Mouse (Mus musculus): ENCODE measurements around the gene Tmem167. TPM values are rescaled to one million over a fixed set of nuclear protein-coding genes. Genes with fewer than 3 reads are reported as not detected.

The Tmem167 gene
- polyA plus RNA-seq, 1 experiment from 2014 or later, result 48.7 TPM

DNA sequence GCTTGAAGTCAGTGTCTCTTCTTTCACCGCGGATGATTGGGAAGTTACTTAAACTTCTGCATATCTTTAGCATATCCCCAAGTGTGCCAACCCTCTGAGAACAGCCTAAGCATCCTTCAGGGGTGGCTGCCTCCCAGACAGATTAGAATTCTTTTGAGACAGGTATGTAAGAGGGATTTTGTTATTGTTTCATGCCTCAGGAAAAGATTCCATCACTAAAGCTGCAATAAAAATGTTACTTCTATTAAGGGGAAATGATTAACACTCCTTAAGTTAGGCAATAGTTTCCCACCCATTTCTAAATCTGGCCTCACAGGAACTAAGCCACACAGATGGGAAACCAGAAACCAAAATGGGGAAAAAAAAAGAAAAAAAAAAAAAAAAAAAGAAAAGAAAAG is 81.9 kb downstream of the Tmem167 start:
- Histone ChIP-seq H3K4me3 (ENCODE audit: low read depth, low read length) (no peak overlapping the region), H3K9me3 (ENCODE audit: control insufficient read depth, low read length) (no peaks in the 10 kb centered on the region), H3K27me3 (ENCODE audit: control insufficient read depth, insufficient read depth, low read length) (no peaks in the 10 kb centered on the region), H3K4me1 (replicated peaks; ENCODE audit: control insufficient read depth, insufficient read depth) (no peaks in the 10 kb centered on the region), H3K9ac (ENCODE audit: low read length) (no peak overlapping the region), H3K36me3 (ENCODE audit: control insufficient read depth, insufficient read depth, low read length) (no peaks in the 10 kb centered on the region), H3K4me2 (replicated peaks; ENCODE audit: low read depth) (no peak overlapping the region), H3K27ac (replicated peaks) (no peak overlapping the region)
- TF ChIP-seq EP300 (optimal IDR thresholded peaks at IDR 0.05) (no peak), CTCF (IDR thresholded peaks at IDR 0.05; ENCODE audit: low read depth) (no peak)
- 27% methylated on average over 2 of the region's 2 CpGs for WGBS
- ATAC-seq (ENCODE audit: low FRiP score, low TSS enrichment), result no peak
- DNase-seq (ENCODE audit: low spot score), result no peak

DNA sequence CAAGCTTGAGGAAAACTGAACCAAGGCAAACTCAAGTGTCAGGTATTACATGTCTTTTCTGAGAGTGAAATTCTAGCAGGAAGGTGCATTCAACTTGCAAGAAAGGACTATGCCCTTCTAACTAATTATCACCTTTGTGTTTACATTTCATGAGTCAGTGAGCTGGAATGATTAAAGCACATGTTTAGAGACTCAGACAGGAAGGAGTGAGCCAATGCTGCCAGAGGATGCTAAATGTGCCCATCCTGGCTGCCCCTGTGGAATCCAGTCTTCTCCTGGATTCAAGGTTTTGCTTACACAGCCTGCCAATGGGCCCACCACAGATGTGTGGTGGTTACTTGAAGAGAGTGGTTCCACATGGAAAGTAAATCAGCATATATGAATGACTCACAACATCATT is 82.5 kb downstream of the Tmem167 start:
- Histone ChIP-seq H3K9ac (ENCODE audit: low read length) (no peak overlapping the region), H3K9me3 (ENCODE audit: control insufficient read depth, low read length) (no peaks in the 10 kb centered on the region), H3K4me3 (ENCODE audit: low read depth, low read length) (no peak overlapping the region), H3K4me1 (replicated peaks; ENCODE audit: control insufficient read depth, insufficient read depth) (no peaks in the 10 kb centered on the region), H3K27me3 (ENCODE audit: control insufficient read depth, insufficient read depth, low read length) (no peaks in the 10 kb centered on the region), H3K36me3 (ENCODE audit: control insufficient read depth, insufficient read depth, low read length) (no peaks in the 10 kb centered on the region), H3K27ac (replicated peaks) (no peak overlapping the region), H3K4me2 (replicated peaks; ENCODE audit: low read depth) (no peak overlapping the region)
- no peak for TF ChIP-seq CTCF (IDR thresholded peaks at IDR 0.05; ENCODE audit: low read depth)
- TF ChIP-seq EP300 (optimal IDR thresholded peaks at IDR 0.05), result no peak
- DNase-seq (ENCODE audit: low spot score) (no peak), ATAC-seq (ENCODE audit: low FRiP score, low TSS enrichment) (peak; percentile 60; the same call in 1 of the 2 replicates)

DNA sequence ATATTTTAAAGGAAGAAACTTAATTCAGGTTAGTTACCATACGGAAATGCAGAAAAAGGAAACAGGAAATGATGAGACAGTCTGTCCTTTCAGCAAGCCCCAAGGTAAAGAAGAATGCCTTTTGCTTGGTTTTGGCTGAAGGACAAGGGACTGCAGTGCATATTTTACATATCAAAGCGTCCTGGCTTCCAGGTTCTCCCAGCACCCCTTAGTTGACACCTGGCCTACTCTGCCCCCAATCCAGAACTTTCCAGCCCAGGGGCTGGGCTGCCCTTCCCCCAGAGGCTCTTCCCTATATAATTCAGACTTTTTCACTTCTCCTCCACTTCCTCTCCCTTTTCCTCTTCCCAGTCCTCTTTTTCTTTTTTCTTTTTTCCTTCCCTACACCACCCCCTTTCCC is 86.7 kb downstream of the Tmem167 start:
- WGBS, result 73% methylated on average over 2 of the region's 2 CpGs
- Histone ChIP-seq H3K9ac (ENCODE audit: low read length) (no peak overlapping the region), H3K36me3 (ENCODE audit: control insufficient read depth, insufficient read depth, low read length) (no peaks in the 10 kb centered on the region), H3K27ac (replicated peaks) (no peak overlapping the region), H3K4me2 (replicated peaks; ENCODE audit: low read depth) (no peak overlapping the region), H3K27me3 (ENCODE audit: control insufficient read depth, insufficient read depth, low read length) (no peaks in the 10 kb centered on the region), H3K4me3 (ENCODE audit: low read depth, low read length) (no peak overlapping the region), H3K9me3 (ENCODE audit: control insufficient read depth, low read length) (no peaks in the 10 kb centered on the region), H3K4me1 (replicated peaks; ENCODE audit: control insufficient read depth, insufficient read depth) (no peaks in the 10 kb centered on the region)
- ATAC-seq (ENCODE audit: low FRiP score, low TSS enrichment) (no peak), DNase-seq (ENCODE audit: low spot score) (no peak)
- TF ChIP-seq EP300 (optimal IDR thresholded peaks at IDR 0.05), result no peak

DNA sequence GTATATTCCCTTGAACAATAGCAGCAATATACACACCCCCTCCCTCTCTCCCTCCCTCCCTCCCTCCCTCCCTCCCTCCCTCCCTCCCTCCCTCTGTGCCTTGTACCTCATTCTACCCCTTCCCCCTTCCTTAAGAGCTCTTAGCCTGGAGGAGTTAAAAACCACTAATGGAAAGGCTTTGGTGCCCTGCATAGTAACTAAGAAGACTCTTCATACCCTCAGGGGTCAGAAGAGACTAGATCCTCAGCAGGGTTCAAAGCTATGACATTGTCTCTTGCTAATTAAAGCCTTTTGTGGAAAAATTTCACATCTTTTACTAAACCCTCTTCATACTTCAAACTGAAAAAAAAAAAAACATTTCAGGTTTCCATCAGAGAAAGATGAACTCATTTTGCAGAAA is 93.3 kb downstream of the Tmem167 start:
- no peak overlapping the region for H3K27ac ChIP-seq (replicated peaks)
- no peak overlapping the region for H3K4me2 ChIP-seq (replicated peaks; ENCODE audit: low read depth)
- TF ChIP-seq EP300 (optimal IDR thresholded peaks at IDR 0.05), result no peak
- no peak for TF ChIP-seq CTCF (IDR thresholded peaks at IDR 0.05; ENCODE audit: low read depth)
- H3K9me3 ChIP-seq (ENCODE audit: control insufficient read depth, low read length), result no peaks in the 10 kb centered on the region
- H3K9ac ChIP-seq (ENCODE audit: low read length), result no peak overlapping the region
- no peaks in the 10 kb centered on the region for H3K27me3 ChIP-seq (ENCODE audit: control insufficient read depth, insufficient read depth, low read length)
- H3K4me1 ChIP-seq (replicated peaks; ENCODE audit: control insufficient read depth, insufficient read depth), result no peaks in the 10 kb centered on the region
- ATAC-seq (ENCODE audit: low FRiP score, low TSS enrichment), result no peak
- H3K4me3 ChIP-seq (ENCODE audit: low read depth, low read length), result no peak overlapping the region
- DNase-seq (ENCODE audit: low spot score), result no peak
- no peaks in the 10 kb centered on the region for H3K36me3 ChIP-seq (ENCODE audit: control insufficient read depth, insufficient read depth, low read length)

DNA sequence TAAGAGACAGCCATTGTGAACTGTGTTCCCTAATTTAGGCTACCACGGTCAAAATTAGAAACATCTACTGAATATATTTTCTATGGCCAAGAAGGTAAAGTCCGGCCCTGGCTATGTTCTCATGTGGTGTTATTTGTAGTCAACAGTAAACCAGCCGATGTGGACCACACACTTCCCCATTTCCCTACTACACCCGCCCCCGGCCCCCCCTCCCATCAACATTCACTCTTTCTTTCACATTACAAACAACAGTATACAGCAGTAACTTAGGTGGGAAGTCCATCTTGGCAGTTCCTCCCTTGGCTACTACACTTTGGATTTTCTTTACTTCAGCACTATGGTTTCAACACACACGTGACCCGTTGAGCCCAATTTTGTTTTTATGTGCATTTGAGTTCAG is 94.6 kb downstream of the Tmem167 start:
- DNase-seq (ENCODE audit: low spot score) (no peak), ATAC-seq (ENCODE audit: low FRiP score, low TSS enrichment) (no peak)
- TF ChIP-seq EP300 (optimal IDR thresholded peaks at IDR 0.05), result no peak
- no peak for TF ChIP-seq CTCF (IDR thresholded peaks at IDR 0.05; ENCODE audit: low read depth)
- Histone ChIP-seq H3K27me3 (ENCODE audit: control insufficient read depth, insufficient read depth, low read length) (no peaks in the 10 kb centered on the region), H3K4me1 (replicated peaks; ENCODE audit: control insufficient read depth, insufficient read depth) (no peaks in the 10 kb centered on the region), H3K9me3 (ENCODE audit: control insufficient read depth, low read length) (no peaks in the 10 kb centered on the region), H3K9ac (ENCODE audit: low read length) (no peak overlapping the region), H3K4me2 (replicated peaks; ENCODE audit: low read depth) (no peak overlapping the region), H3K27ac (replicated peaks) (no peak overlapping the region), H3K36me3 (ENCODE audit: control insufficient read depth, insufficient read depth, low read length) (no peaks in the 10 kb centered on the region), H3K4me3 (ENCODE audit: low read depth, low read length) (no peak overlapping the region)
- 87% methylated on average over 7 of the region's 7 CpGs for WGBS

DNA sequence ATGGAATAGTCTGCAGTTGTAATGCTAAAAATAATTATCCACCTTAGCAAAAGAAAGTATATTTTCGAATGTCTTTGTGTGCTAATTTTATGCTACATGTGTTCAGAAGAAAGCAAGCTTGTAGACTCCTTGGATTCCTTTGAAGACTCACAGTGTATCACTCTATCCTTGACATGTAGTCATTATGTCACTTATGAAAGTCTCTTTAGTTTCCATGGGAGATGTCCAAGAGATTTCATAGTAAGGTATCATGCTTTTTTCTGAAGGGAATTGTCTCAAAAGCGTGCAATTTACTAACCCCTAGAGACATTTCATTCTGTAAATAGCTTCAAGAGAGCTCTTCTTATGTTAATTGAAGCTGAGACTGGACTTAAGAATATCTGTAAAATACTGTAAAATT is 97.8 kb downstream of the Tmem167 start:
- Histone ChIP-seq H3K4me1 (replicated peaks; ENCODE audit: control insufficient read depth, insufficient read depth) (no peaks in the 10 kb centered on the region), H3K4me2 (replicated peaks; ENCODE audit: low read depth) (no peak overlapping the region), H3K9me3 (ENCODE audit: control insufficient read depth, low read length) (no peaks in the 10 kb centered on the region), H3K9ac (ENCODE audit: low read length) (no peak overlapping the region), H3K27ac (replicated peaks) (no peak overlapping the region), H3K27me3 (ENCODE audit: control insufficient read depth, insufficient read depth, low read length) (no peaks in the 10 kb centered on the region), H3K36me3 (ENCODE audit: control insufficient read depth, insufficient read depth, low read length) (no peaks in the 10 kb centered on the region), H3K4me3 (ENCODE audit: low read depth, low read length) (no peak overlapping the region)
- DNase-seq (ENCODE audit: low spot score) (no peak), ATAC-seq (ENCODE audit: low FRiP score, low TSS enrichment) (no peak)
- no peak for TF ChIP-seq CTCF (IDR thresholded peaks at IDR 0.05; ENCODE audit: low read depth)
- TF ChIP-seq EP300 (optimal IDR thresholded peaks at IDR 0.05), result no peak
- WGBS, result 82% methylated on average over 2 of the region's 2 CpGs

Data from stomach, postnatal 0 days (tissue).